Mouse (Mus musculus): Measurements from ENCODE around the gene Notch1. TPM values are rescaled to one million over a fixed set of nuclear protein-coding genes. Genes with fewer than 3 reads are reported as not detected.

Gene Notch1
- polyA plus RNA-seq, 1 experiment from 2014 or later: 21.6 TPM

GRCm38 (mm10) chr2:26519753-26520152 is 3.3 kb upstream of the Notch1 start:
- H3K27me3 ChIP-seq (ENCODE audit: control insufficient read depth, insufficient read depth, low read length): no peaks in the 10 kb centered on the region
- WGBS: 74% methylated on average over 6 of the region's 6 CpGs
- H3K36me3 ChIP-seq (ENCODE audit: control insufficient read depth, insufficient read depth, low read length): no peaks in the 10 kb centered on the region
- no peak overlapping the region for H3K4me2 ChIP-seq (ENCODE audit: low read length)
- no peak for ATAC-seq (ENCODE audit: insufficient number of reproducible peaks, insufficient read depth, low FRiP score, low read depth)
- no peak overlapping the region for H3K27ac ChIP-seq (replicated peaks in 1 of 2; ENCODE audit: control insufficient read depth in 1 of 2, insufficient read depth in 1 of 2, low read depth in 2 of 2, low read length in 2 of 2)
- H3K9me3 ChIP-seq (ENCODE audit: control insufficient read depth, low read length): no peaks in the 10 kb centered on the region
- H3K9ac ChIP-seq (ENCODE audit: low read length): no peak overlapping the region
- peaks cover 18 to 23% of the 10 kb centered on the region in 2 experiments for H3K4me1 ChIP-seq (ENCODE audit: control insufficient read depth in 2 of 2, insufficient read depth in 2 of 2, low read length in 2 of 2)
- no peak overlapping the region for H3K4me3 ChIP-seq (ENCODE audit: control insufficient read depth in 1 of 2, insufficient read depth in 1 of 2, low read depth in 1 of 2, low read length in 2 of 2)

DNA sequence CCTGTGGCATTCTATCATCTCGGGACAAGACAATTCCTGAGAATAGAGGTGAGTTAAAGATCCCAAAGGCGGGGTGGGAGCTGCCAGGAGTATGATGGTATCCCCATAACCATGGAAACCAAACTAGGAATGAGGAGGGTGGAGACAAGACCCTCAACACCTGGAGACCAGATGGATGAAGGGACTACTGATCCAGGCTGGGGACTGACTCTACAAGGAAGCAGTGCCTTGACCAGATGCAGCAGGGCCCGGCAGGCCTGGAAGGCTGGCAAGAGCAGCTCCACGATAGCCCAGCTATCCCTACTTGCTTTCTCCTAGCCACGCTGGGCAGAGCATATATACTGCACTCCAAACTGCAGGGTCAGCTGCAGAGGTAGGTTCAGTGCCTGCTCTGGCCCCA is 524 bp upstream of the Notch1 start:
- no peak; the same call in 1 of the 2 replicates for ATAC-seq (ENCODE audit: insufficient number of reproducible peaks, insufficient read depth, low FRiP score, low read depth)
- Histone ChIP-seq H3K4me1 (ENCODE audit: control insufficient read depth in 2 of 2, insufficient read depth in 2 of 2, low read length in 2 of 2) (peaks cover 20 to 23% of the 10 kb centered on the region in 2 experiments), H3K27ac (replicated peaks in 1 of 2; ENCODE audit: control insufficient read depth in 1 of 2, insufficient read depth in 1 of 2, low read depth in 2 of 2, low read length in 2 of 2) (peak overlapping the region in 1 of 2 experiments; percentile 71; a peak in 2 of 4 replicates), H3K9me3 (ENCODE audit: control insufficient read depth, low read length) (no peaks in the 10 kb centered on the region), H3K4me3 (ENCODE audit: control insufficient read depth in 1 of 2, insufficient read depth in 1 of 2, low read depth in 1 of 2, low read length in 2 of 2) (no peak overlapping the region), H3K36me3 (ENCODE audit: control insufficient read depth, insufficient read depth, low read length) (no peaks in the 10 kb centered on the region), H3K4me2 (ENCODE audit: low read length) (peak overlapping the region; percentile 54), H3K9ac (ENCODE audit: low read length) (no peak overlapping the region), H3K27me3 (ENCODE audit: control insufficient read depth, insufficient read depth, low read length) (no peaks in the 10 kb centered on the region)
- WGBS: 88% methylated on average over 5 of the region's 5 CpGs

DNA sequence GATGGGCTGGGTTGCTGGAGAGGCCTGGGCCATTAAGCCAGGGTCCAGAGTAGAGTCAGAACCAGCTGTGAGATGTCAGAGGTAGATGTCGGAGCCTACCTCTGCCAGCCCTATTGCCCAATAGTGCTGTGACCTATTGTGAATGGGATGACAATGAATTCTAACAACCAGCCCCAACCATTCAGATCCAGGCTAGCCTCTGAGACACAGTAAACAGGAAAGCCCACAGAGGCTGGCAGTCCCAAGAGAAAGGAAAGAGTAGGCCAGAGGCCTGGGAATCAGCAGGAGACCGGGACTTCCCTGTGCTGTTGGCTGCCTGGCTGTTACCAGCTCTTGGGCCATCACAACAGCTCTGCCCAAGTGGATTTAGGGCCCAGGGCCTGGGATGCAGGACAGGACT is 1.1 kb downstream of the Notch1 start:
- H3K4me2 ChIP-seq (ENCODE audit: low read length): no peak overlapping the region; the same call in 1 of the 2 replicates
- peak overlapping the region in 1 of 2 experiments; percentile 71; a peak in 2 of 4 replicates for H3K27ac ChIP-seq (replicated peaks in 1 of 2; ENCODE audit: control insufficient read depth in 1 of 2, insufficient read depth in 1 of 2, low read depth in 2 of 2, low read length in 2 of 2)
- H3K4me3 ChIP-seq (ENCODE audit: control insufficient read depth in 1 of 2, insufficient read depth in 1 of 2, low read depth in 1 of 2, low read length in 2 of 2): no peak overlapping the region
- H3K9ac ChIP-seq (ENCODE audit: low read length): peak overlapping the region; percentile 32; the same call in 1 of the 2 replicates
- no peak for ATAC-seq (ENCODE audit: insufficient number of reproducible peaks, insufficient read depth, low FRiP score, low read depth)
- WGBS: 72% methylated on average over 2 of the region's 2 CpGs
- no peaks in the 10 kb centered on the region for H3K27me3 ChIP-seq (ENCODE audit: control insufficient read depth, insufficient read depth, low read length)
- peaks cover 20 to 23% of the 10 kb centered on the region in 2 experiments for H3K4me1 ChIP-seq (ENCODE audit: control insufficient read depth in 2 of 2, insufficient read depth in 2 of 2, low read length in 2 of 2)
- H3K9me3 ChIP-seq (ENCODE audit: control insufficient read depth, low read length): no peaks in the 10 kb centered on the region
- no peaks in the 10 kb centered on the region for H3K36me3 ChIP-seq (ENCODE audit: control insufficient read depth, insufficient read depth, low read length)

- Histone ChIP-seq H3K27me3 (ENCODE audit: control insufficient read depth, insufficient read depth, low read length) (no peaks in the 10 kb centered on the region), H3K4me2 (ENCODE audit: low read length) (no peak overlapping the region), H3K36me3 (ENCODE audit: control insufficient read depth, insufficient read depth, low read length) (no peaks in the 10 kb centered on the region), H3K9me3 (ENCODE audit: control insufficient read depth, low read length) (no peaks in the 10 kb centered on the region), H3K27ac (replicated peaks in 1 of 2; ENCODE audit: control insufficient read depth in 1 of 2, insufficient read depth in 1 of 2, low read depth in 2 of 2, low read length in 2 of 2) (no peak overlapping the region; a peak in 1 of 4 replicates), H3K4me3 (ENCODE audit: control insufficient read depth in 1 of 2, insufficient read depth in 1 of 2, low read depth in 1 of 2, low read length in 2 of 2) (no peak overlapping the region), H3K4me1 (ENCODE audit: control insufficient read depth in 2 of 2, insufficient read depth in 2 of 2, low read length in 2 of 2) (peaks cover 24 to 27% of the 10 kb centered on the region in 2 experiments), H3K9ac (ENCODE audit: low read length) (no peak overlapping the region)
- ATAC-seq (ENCODE audit: insufficient number of reproducible peaks, insufficient read depth, low FRiP score, low read depth): no peak
- 69% methylated on average over 4 of the region's 4 CpGs for WGBS
These were observed 3.2 kb downstream of the Notch1 start for GRCm38 (mm10) chr2:26513105-26513745.

- WGBS: 60% methylated on average over 5 of the region's 5 CpGs
- Histone ChIP-seq H3K9me3 (ENCODE audit: control insufficient read depth, low read length) (no peaks in the 10 kb centered on the region), H3K27ac (replicated peaks in 1 of 2; ENCODE audit: control insufficient read depth in 1 of 2, insufficient read depth in 1 of 2, low read depth in 2 of 2, low read length in 2 of 2) (peak overlapping the region in 1 of 2 experiments; percentile 81; a peak in 2 of 4 replicates), H3K4me3 (ENCODE audit: control insufficient read depth in 1 of 2, insufficient read depth in 1 of 2, low read depth in 1 of 2, low read length in 2 of 2) (no peak overlapping the region), H3K4me2 (ENCODE audit: low read length) (no peak overlapping the region), H3K36me3 (ENCODE audit: control insufficient read depth, insufficient read depth, low read length) (no peaks in the 10 kb centered on the region), H3K4me1 (ENCODE audit: control insufficient read depth in 2 of 2, insufficient read depth in 2 of 2, low read length in 2 of 2) (peaks cover 30 to 33% of the 10 kb centered on the region in 2 experiments), H3K27me3 (ENCODE audit: control insufficient read depth, insufficient read depth, low read length) (0 out of 2 replicates have a peak, but pooled peaks cover 9% of the 10 kb centered on the region), H3K9ac (ENCODE audit: low read length) (no peak overlapping the region)
- ATAC-seq (ENCODE audit: insufficient number of reproducible peaks, insufficient read depth, low FRiP score, low read depth): no peak
These were observed 7.8 kb downstream of the Notch1 start for GRCm38 (mm10) chr2:26508661-26509060.

- Histone ChIP-seq H3K36me3 (ENCODE audit: control insufficient read depth, insufficient read depth, low read length) (no peaks in the 10 kb centered on the region), H3K4me3 (ENCODE audit: control insufficient read depth in 1 of 2, insufficient read depth in 1 of 2, low read depth in 1 of 2, low read length in 2 of 2) (no peak overlapping the region), H3K9ac (ENCODE audit: low read length) (peak overlapping the region; percentile 49), H3K27ac (replicated peaks in 1 of 2; ENCODE audit: control insufficient read depth in 1 of 2, insufficient read depth in 1 of 2, low read depth in 2 of 2, low read length in 2 of 2) (peak overlapping the region; percentile 35 to 81), H3K9me3 (ENCODE audit: control insufficient read depth, low read length) (no peaks in the 10 kb centered on the region), H3K27me3 (ENCODE audit: control insufficient read depth, insufficient read depth, low read length) (0 out of 2 replicates have a peak, but pooled peaks cover 9% of the 10 kb centered on the region), H3K4me1 (ENCODE audit: control insufficient read depth in 2 of 2, insufficient read depth in 2 of 2, low read length in 2 of 2) (peaks cover 30 to 35% of the 10 kb centered on the region in 2 experiments), H3K4me2 (ENCODE audit: low read length) (peak overlapping the region; percentile 35)
- no peak for ATAC-seq (ENCODE audit: insufficient number of reproducible peaks, insufficient read depth, low FRiP score, low read depth)
- 8% methylated on average over 6 of the region's 6 CpGs for WGBS
These were observed 8.5 kb downstream of the Notch1 start for GRCm38 (mm10) chr2:26507961-26508391.

GRCm38 (mm10) chr2:26507481-26507886 is 9.0 kb downstream of the Notch1 start:
- Histone ChIP-seq H3K36me3 (ENCODE audit: control insufficient read depth, insufficient read depth, low read length) (no peaks in the 10 kb centered on the region), H3K27me3 (ENCODE audit: control insufficient read depth, insufficient read depth, low read length) (peaks cover 11% of the 10 kb centered on the region; the same call in 1 of the 2 replicates), H3K27ac (replicated peaks in 1 of 2; ENCODE audit: control insufficient read depth in 1 of 2, insufficient read depth in 1 of 2, low read depth in 2 of 2, low read length in 2 of 2) (peak overlapping the region; percentile 35 to 81), H3K4me2 (ENCODE audit: low read length) (peak overlapping the region; percentile 35), H3K9me3 (ENCODE audit: control insufficient read depth, low read length) (no peaks in the 10 kb centered on the region), H3K9ac (ENCODE audit: low read length) (peak overlapping the region; percentile 49), H3K4me1 (ENCODE audit: control insufficient read depth in 2 of 2, insufficient read depth in 2 of 2, low read length in 2 of 2) (peaks cover 30 to 40% of the 10 kb centered on the region in 2 experiments), H3K4me3 (ENCODE audit: control insufficient read depth in 1 of 2, insufficient read depth in 1 of 2, low read depth in 1 of 2, low read length in 2 of 2) (no peak overlapping the region)
- no peak for ATAC-seq (ENCODE audit: insufficient number of reproducible peaks, insufficient read depth, low FRiP score, low read depth)
- 14% methylated on average over 7 of the region's 7 CpGs for WGBS
